Mouse (Mus musculus) kidney, postnatal 0 days (tissue): Measurements from ENCODE around the gene Fabp3. TPM values are rescaled to one million over a fixed set of nuclear protein-coding genes. Genes with fewer than 3 reads are reported as not detected.
A peak's percentile ranks its signal among the peaks of the same experiment; 100 is the strongest.

Source experiments
- ATAC-seq: fragments of 200-750 bp; cut with Nextera tagmentation; replicated peaks from 2 replicates; pipeline ENCODE4 v1.8.0; 2017; ENCODE audit warnings: low read depth, moderate number of reproducible peaks, moderate TSS enrichment, moderate library complexity; ENCODE audit not compliant: low FRiP score
- DNase-seq: peaks from one replicate; pipeline ENCODE4 v3.0.0-alpha.2; 2016; ENCODE audit warnings: low spot score
- H3K27ac ChIP-seq: fragments of 300-500 bp; sonication (generic); 2 replicates; pipeline ENCODE4 v1.5.1; 2014; ENCODE audit warnings: mild to moderate bottlenecking
- H3K27me3 ChIP-seq: fragments of 300-500 bp; sonication (generic); 2 replicates; pipeline ENCODE4 v1.6.1; 2014; ENCODE audit warnings: low read length, mixed read lengths; ENCODE audit not compliant: insufficient read depth
- H3K36me3 ChIP-seq: fragments of 300-500 bp; sonication (generic); 2 replicates; pipeline ENCODE4 v1.6.1; 2014; ENCODE audit warnings: low read length, mixed read lengths; ENCODE audit not compliant: insufficient read depth
- H3K4me1 ChIP-seq: fragments of 300-500 bp; sonication (generic); replicated peaks from 2 replicates; pipeline ENCODE4 v1.6.1; 2014; ENCODE audit warnings: antibody characterized with exemption, low read length, mixed read lengths; ENCODE audit not compliant: insufficient read depth
- H3K4me2 ChIP-seq: fragments of 300-500 bp; sonication (generic); 2 replicates; pipeline ENCODE4 v1.6.1; 2014; ENCODE audit warnings: mild to moderate bottlenecking, low read length, moderate library complexity, mixed read lengths
- H3K4me3 ChIP-seq: fragments of 300-500 bp; sonication (generic); replicated peaks from 2 replicates; pipeline ENCODE4 v1.5.1; 2014; ENCODE audit warnings: low read depth, low read length
- H3K9ac ChIP-seq: fragments of 300-500 bp; sonication (generic); 2 replicates; pipeline ENCODE4 v1.6.1; 2014; ENCODE audit warnings: low read depth, low read length
- H3K9me3 ChIP-seq: fragments of 300-500 bp; sonication (generic); replicated peaks from 2 replicates; pipeline ENCODE4 v1.6.1; 2016; ENCODE audit warnings: low read length, inconsistent platforms, mixed read lengths
- CTCF ChIP-seq: IDR thresholded peaks from 2 replicates; pipeline ENCODE4 v1.5.1; 2016; ENCODE audit warnings: antibody characterized with exemption, low read depth, mild to moderate bottlenecking, moderate library complexity
- WGBS: fragments of 180-500 bp; shearing (Covaris S2); extraction: QIAGEN DNeasy Blood & Tissue Kit; methylation state at CpG from one replicate; pipeline ENCODE4 v1.1.7; 2014; 5-methylcytosine and 5-hydroxymethylcytosine counted together
- polyA plus RNA-seq: library from polyadenylated mRNA; unstranded; fragments of >200 nt; fragmentation: Nextera tagmentation; extraction: Ambion mirVana; gene quantifications from 2 replicates; pipeline ENCODE4 v1.2.1, GENCODE M21; 2015

Fabp3 gene
- polyA plus RNA-seq: 542 and 545 TPM in 2 replicates

DNA sequence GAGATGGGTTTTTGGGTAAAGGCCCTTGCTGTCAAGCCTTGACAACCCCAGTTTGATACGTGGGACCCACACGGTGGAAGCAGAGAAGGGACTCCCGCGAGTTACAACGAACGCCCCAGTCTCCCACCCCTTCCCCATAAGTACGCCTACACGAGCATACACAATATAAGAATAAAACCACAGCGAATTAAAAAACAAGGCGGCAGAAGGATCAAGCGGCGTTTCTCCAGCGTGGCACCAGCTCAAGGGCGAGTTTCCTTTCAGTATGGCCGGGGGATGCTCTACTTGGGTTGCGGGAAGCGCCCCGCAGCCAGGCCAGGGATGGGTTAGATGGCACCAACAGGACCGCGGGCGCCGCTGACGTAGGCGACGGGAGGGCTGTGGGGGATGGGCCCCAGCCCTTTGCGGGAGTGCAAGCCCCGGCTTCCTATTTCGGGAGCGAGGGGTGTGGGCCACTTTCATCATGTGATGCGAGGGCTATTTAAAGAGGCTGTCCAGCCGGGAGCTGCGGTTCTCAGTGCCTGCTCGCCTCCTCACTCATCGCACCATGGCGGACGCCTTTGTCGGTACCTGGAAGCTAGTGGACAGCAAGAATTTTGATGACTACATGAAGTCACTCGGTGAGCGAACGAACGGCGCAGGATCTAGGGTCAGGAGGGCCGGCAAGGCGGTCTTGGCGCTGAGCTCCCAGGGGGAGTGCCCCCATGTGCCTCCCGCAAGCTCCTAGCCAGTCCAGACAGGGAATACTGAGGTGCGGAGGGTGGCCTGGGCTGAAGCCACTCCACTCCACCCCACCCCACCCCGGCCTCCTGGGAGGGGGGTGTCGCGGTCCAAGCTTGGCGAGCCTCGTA, at the start of gene Fabp3, which contains the start of gene Gm10570:
Gene Fabp3, plus strand, starts transcription at position 365 of the 851 bp plus-strand sequence.
Gene Gm10570, minus strand, starts transcription at position 444 of the 851 bp plus-strand sequence.
- peaks cover 3% of the 10 kb centered on the region; the same call in 1 of the 2 replicates for H3K27me3 ChIP-seq

DNA sequence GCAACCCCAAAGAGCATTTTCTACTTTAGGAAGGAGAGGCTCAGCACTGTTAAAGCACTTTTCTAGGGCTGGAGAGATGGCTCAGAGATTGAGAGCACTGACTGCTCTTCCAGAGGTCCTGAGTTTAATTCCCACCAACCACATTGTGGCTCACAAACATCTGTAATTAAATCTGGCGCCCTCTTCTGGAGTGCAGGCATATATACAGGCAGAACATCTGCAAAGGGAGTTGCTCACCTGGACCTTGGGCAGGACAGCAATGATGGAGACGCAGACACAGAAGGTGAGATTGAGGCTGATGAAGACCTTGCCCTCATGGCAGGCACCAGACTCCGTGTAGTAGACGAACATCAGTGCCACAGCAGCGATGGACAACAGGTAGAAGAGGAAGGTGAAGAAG, 48.0 kb upstream of the Fabp3 start:
- peak; percentile 58 for TF ChIP-seq CTCF
- Histone ChIP-seq H3K27ac (no peak overlapping the region), H3K9ac (no peak overlapping the region), H3K9me3 (no peaks in the 10 kb centered on the region), H3K27me3 (no peaks in the 10 kb centered on the region), H3K36me3 (no peaks in the 10 kb centered on the region), H3K4me3 (no peak overlapping the region), H3K4me1 (no peaks in the 10 kb centered on the region), H3K4me2 (no peak overlapping the region)
- no peak for DNase-seq
- no peak for ATAC-seq
- WGBS: 33% methylated on average over 5 of the region's 5 CpGs

More for the DNA sequence above, at the start of gene Fabp3, which contains the start of gene Gm10570:
- under 1% methylated on average over 52 of the region's 52 CpGs for WGBS
- H3K9me3 ChIP-seq: no peaks in the 10 kb centered on the region
- TF ChIP-seq CTCF: no peak
- H3K4me2 ChIP-seq: peak within 1 kb of the TSS; percentile 95
- ATAC-seq (peak; percentile 34), DNase-seq (peak; percentile 26)
- peak within 1 kb of the TSS; percentile 83 for H3K27ac ChIP-seq
- 0 out of 2 replicates have a peak, but pooled peaks cover 5% of the 10 kb centered on the region for H3K36me3 ChIP-seq
- H3K4me3 ChIP-seq: peak within 1 kb of the TSS; percentile 47
- H3K4me1 ChIP-seq: peaks cover 7% of the 10 kb centered on the region
- H3K9ac ChIP-seq: peak within 1 kb of the TSS; percentile 49; the same call in 1 of the 2 replicates

DNA sequence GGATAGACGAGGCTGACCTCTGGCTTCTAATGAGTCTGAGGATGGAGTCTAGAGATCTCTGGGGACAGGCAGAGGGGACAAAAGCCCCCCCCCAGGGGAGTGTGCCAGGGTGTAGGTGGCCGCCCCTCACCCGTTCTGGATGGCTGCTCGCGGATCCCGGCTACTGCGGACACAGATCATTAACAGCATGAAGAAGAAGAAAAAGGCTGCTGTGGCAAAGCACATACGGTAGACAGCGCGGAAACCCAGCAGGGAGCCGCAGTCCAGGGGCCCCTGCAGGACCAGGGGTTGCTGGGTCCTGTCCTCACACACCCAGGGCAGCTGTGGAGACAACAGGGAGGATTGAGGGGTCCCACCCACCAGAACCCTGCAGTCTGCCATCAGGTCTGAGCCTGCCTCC, 44.3 kb upstream of the Fabp3 start:
- peaks cover 3% of the 10 kb centered on the region; the same call in 1 of the 2 replicates for H3K4me1 ChIP-seq
- H3K9ac ChIP-seq: no peak overlapping the region
- H3K27me3 ChIP-seq: no peaks in the 10 kb centered on the region
- peak; percentile 23; the same call in 1 of the 2 replicates for ATAC-seq
- no peak overlapping the region for H3K4me3 ChIP-seq
- no peak for DNase-seq
- H3K4me2 ChIP-seq: peak overlapping the region; percentile 30
- H3K9me3 ChIP-seq: no peaks in the 10 kb centered on the region
- H3K27ac ChIP-seq: no peak overlapping the region
- 30% methylated on average over 11 of the region's 11 CpGs for WGBS
- TF ChIP-seq CTCF: no peak
- H3K36me3 ChIP-seq: no peaks in the 10 kb centered on the region

DNA sequence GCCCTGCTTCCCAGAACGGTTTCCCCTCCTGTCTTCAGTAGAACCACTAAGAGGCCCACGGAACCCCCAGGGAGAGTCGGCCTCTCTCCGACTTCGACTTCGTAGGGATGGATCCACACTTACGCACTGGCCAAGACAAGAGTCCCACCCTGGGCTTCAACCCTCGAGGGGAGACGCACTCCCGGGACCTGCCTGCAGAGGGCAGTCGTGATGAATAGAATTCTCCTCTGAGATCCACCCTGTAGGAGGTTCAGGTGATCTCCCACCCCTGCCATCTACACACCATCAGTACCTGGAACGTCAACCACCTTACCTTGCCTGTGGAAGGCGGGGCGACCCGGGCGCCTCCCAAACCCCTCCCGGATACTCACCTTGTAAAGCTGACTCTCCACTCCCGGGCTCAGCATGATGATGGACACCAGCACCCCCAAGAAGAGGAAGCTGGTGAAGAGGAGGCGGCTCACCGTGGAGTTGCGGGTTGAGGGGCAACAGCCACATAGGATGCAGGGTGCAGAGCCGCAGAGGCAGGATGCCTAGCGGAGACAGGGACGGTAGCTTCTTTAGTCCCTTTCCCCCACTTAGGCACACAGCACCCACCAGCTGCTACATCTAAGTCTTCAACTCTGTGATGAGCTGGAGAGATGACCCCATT, 43.6 kb upstream of the Fabp3 start:
- TF ChIP-seq CTCF: peak; percentile 77
- peak; percentile 62 for ATAC-seq
- peak; percentile 68 for DNase-seq
- Histone ChIP-seq H3K27me3 (no peaks in the 10 kb centered on the region), H3K4me3 (no peak overlapping the region), H3K27ac (no peak overlapping the region), H3K36me3 (no peaks in the 10 kb centered on the region), H3K9me3 (no peaks in the 10 kb centered on the region), H3K4me1 (peaks cover 3% of the 10 kb centered on the region; the same call in 1 of the 2 replicates), H3K9ac (no peak overlapping the region), H3K4me2 (peak overlapping the region; percentile 30)
- 23% methylated on average over 24 of the region's 24 CpGs for WGBS

DNA sequence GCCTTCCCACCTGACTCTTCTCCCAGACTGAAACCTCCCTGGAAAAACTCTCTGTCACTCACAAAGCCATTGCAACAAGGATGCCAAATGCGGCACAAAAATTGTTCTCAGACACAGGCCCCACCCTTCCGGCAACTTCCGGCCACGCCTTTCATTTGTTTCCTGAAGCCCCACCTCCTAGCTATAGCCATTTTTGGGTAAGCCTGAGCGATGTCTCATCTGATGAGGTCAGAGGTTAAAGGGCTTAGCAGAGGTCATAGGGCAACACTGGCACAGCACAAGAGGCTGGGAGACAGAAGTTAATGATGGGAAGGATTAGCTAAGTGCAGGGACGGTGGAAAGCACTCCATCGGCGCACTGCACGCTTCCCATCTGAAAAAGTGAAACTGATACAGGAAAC, 41.8 kb upstream of the Fabp3 start:
- Histone ChIP-seq H3K36me3 (no peaks in the 10 kb centered on the region), H3K9me3 (no peaks in the 10 kb centered on the region), H3K4me2 (peak overlapping the region; percentile 21; the same call in 1 of the 2 replicates), H3K4me1 (peaks cover 3% of the 10 kb centered on the region; the same call in 1 of the 2 replicates), H3K9ac (no peak overlapping the region), H3K4me3 (no peak overlapping the region), H3K27ac (peak overlapping the region; percentile 36; the same call in 1 of the 2 replicates), H3K27me3 (no peaks in the 10 kb centered on the region)
- ATAC-seq: no peak
- DNase-seq: no peak
- WGBS: 50% methylated on average over 9 of the region's 9 CpGs
- no peak for TF ChIP-seq CTCF

DNA sequence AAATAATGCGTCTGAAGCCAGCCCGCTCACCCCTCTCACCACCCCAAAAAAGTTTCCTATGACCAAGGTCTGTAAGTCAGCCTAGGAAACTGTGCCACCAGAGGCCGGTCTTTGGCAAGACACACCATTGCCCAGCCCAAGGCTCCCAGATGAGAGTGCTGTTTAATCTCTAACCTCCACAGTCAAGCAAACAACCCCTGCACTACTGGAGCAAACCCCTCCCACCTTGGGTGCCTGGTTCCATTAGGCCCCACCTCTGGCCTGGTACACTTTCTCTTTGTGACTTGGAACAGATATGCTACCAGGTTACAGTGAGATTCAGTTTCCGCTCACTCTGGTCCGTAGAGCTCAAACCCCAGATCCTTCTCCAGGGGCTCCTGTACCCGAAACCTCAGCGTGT, 41.3 kb upstream of the Fabp3 start:
- Histone ChIP-seq H3K4me1 (peaks cover 3% of the 10 kb centered on the region; the same call in 1 of the 2 replicates), H3K27me3 (no peaks in the 10 kb centered on the region), H3K36me3 (no peaks in the 10 kb centered on the region), H3K9me3 (no peaks in the 10 kb centered on the region), H3K9ac (no peak overlapping the region), H3K4me2 (peak overlapping the region; percentile 21; the same call in 1 of the 2 replicates), H3K27ac (peak overlapping the region; percentile 36; the same call in 1 of the 2 replicates), H3K4me3 (no peak overlapping the region)
- WGBS: 73% methylated on average over 7 of the region's 7 CpGs
- ATAC-seq (no peak), DNase-seq (no peak)
- no peak for TF ChIP-seq CTCF
